In the genomic region with DNA sequence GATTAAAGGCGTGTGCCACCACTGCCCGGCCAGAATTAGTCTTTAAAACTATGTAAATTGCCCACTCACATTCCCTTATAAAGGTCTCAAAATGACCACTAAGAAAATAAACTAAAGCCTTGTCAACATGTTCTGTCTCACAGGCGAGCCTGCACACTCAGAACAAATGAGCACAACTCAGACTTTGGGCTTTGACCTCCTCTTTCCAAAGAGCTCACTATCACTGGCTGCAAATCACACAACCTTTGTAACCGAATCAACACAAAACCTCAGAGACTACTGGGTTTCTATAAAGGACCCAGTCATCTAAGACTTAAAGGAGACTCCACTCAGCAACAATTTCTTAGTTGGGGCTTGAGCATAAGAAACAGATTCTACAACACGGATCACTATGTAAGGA, we compare ENCODE assay signal across 9 mouse cellular contexts. TPM values are rescaled to one million over a fixed set of nuclear protein-coding genes. Genes with fewer than 3 reads are reported as not detected.
DNase-seq lines count a peak whose midpoint lies in the region; ATAC-seq and TF ChIP-seq lines count a peak whose summit lies in the region.
"Had no signal": no experiment of that assay in that cellular context is flagged by ENCODE, and none has a peak within 500 bp of the region (broad histone marks: within the 10 kb centered on the region; RNA-seq: fewer than 3 reads in every experiment).

No protein-coding gene starts in this region.

- TF ChIP-seq CTCF in heart, adult 2 months (IDR thresholded peaks at IDR 0.05): no peak
- no peak for TF ChIP-seq CTCF in MEL (IDR thresholded peaks at IDR 0.05 in 2 of 3, conservative IDR thresholded peaks at IDR 0.05 in 1 of 3; ENCODE audit: control insufficient read depth in 1 of 3, insufficient read depth in 1 of 3, low read depth in 2 of 3, low read length in 3 of 3, poor library complexity in 1 of 3, severe bottlenecking in 1 of 3)
- TF ChIP-seq CTCF in liver, postnatal 0 days (IDR thresholded peaks at IDR 0.05; ENCODE audit: low read depth): no peak

- TF ChIP-seq RAD21 in MEL (IDR thresholded peaks at IDR 0.05; ENCODE audit: low read depth, low read length): no peak

- no peak for ATAC-seq in hindbrain, embryonic 15.5 days (ENCODE audit: low FRiP score, low read depth)
- peak; percentile 44 for ATAC-seq in liver, postnatal 0 days

- no peaks in the 10 kb centered on the region for H3K9me3 ChIP-seq in MEL (replicated peaks; ENCODE audit: insufficient read depth, low read length)
- H3K9me3 ChIP-seq in hindbrain, embryonic 15.5 days: no peaks in the 10 kb centered on the region
- H3K9me3 ChIP-seq in liver, postnatal 0 days (ENCODE audit: low read length): no peaks in the 10 kb centered on the region

- peaks cover 11% of the 10 kb centered on the region for H3K79me2 ChIP-seq in heart, adult 2 months (replicated peaks; ENCODE audit: control insufficient read depth, insufficient read depth, low read length)
- H3K79me2 ChIP-seq in MEL (ENCODE audit: control insufficient read depth, insufficient read depth, low read length, poor library complexity): peaks cover 86% of the 10 kb centered on the region

- H3K4me1 ChIP-seq in heart, adult 2 months (ENCODE audit: control insufficient read depth, insufficient read depth, low read length): peaks cover 33% of the 10 kb centered on the region
- peaks cover 35 to 49% of the 10 kb centered on the region in 2 experiments for H3K4me1 ChIP-seq in MEL (ENCODE audit: control insufficient read depth in 1 of 2, insufficient read depth in 2 of 2, low read length in 2 of 2)
- peaks cover 46% of the 10 kb centered on the region for H3K4me1 ChIP-seq in hindbrain, embryonic 15.5 days (replicated peaks)
- peaks cover 65% of the 10 kb centered on the region for H3K4me1 ChIP-seq in liver, postnatal 0 days (ENCODE audit: insufficient read depth)

- intact Hi-C loops in heart, adult 2 months (cut with DNase I): loop anchor here (5.0 kb wide), 1 partner anchor 118 kb away; a partner anchor contains a TSS

- peak overlapping the region; percentile 82; the same call in 1 of the 2 replicates for H3K9ac ChIP-seq in heart, adult 2 months (ENCODE audit: low read depth, low read length)
- H3K9ac ChIP-seq in MEL (ENCODE audit: control insufficient read depth, low read depth, low read length, poor library complexity, severe bottlenecking): peak overlapping the region; percentile 99
- H3K9ac ChIP-seq in hindbrain, embryonic 15.5 days: peak overlapping the region; percentile 98; the same call in 1 of the 2 replicates
- H3K9ac ChIP-seq in liver, postnatal 0 days (replicated peaks): peak overlapping the region; percentile 93

- no peak for TF ChIP-seq EP300 in heart, adult 2 months (IDR thresholded peaks at IDR 0.05; ENCODE audit: insufficient read depth, low read depth, low read length)
- no peak for TF ChIP-seq EP300 in MEL (IDR thresholded peaks at IDR 0.05; ENCODE audit: low read depth in 1 of 2, low read length in 2 of 2)
- no peak for TF ChIP-seq EP300 in liver, postnatal 0 days (IDR thresholded peaks at IDR 0.05; ENCODE audit: low read depth)

- peak overlapping the region; percentile 85 for H3K4me3 ChIP-seq in heart, adult 2 months
- H3K4me3 ChIP-seq in MEL (ENCODE audit: control insufficient read depth in 1 of 2, insufficient read depth in 1 of 2, low read depth in 2 of 2, low read length in 2 of 2): peak overlapping the region; percentile 84 to 95; a peak in 3 of 4 replicates
- peak overlapping the region; percentile 90 for H3K4me3 ChIP-seq in hindbrain, embryonic 15.5 days
- peak overlapping the region; percentile 81 for H3K4me3 ChIP-seq in liver, postnatal 0 days (ENCODE audit: low read depth, low read length)

- peak overlapping the region; percentile 94; the same call in 1 of the 2 replicates for H3K27ac ChIP-seq in heart, adult 2 months
- H3K27ac ChIP-seq in MEL (ENCODE audit: control insufficient read depth, low read depth, low read length): no peak overlapping the region
- no peak overlapping the region for H3K27ac ChIP-seq in hindbrain, embryonic 15.5 days (replicated peaks)
- peak overlapping the region; percentile 99 for H3K27ac ChIP-seq in liver, postnatal 0 days (ENCODE audit: low read depth)

- WGBS in heart, adult 2 months: 46% methylated on average over 5 of the region's 5 CpGs
- 81% methylated on average over 5 of the region's 5 CpGs for WGBS in hindbrain, embryonic 15.5 days
- WGBS in liver, postnatal 0 days (ENCODE audit: insufficient replicate concordance): 40% methylated on average over 5 of the region's 5 CpGs

- no peak for TF ChIP-seq POLR2A in heart, adult 2 months (IDR thresholded peaks at IDR 0.05; ENCODE audit: insufficient read depth, low read depth, low read length)
- TF ChIP-seq POLR2A in MEL (IDR thresholded peaks at IDR 0.05; ENCODE audit: control insufficient read depth in 1 of 2, insufficient read depth in 1 of 2, low read depth in 1 of 2, low read length in 2 of 2, poor library complexity in 1 of 2): no peak

- no peak for DNase-seq in heart, adult 2 months
- no peak for DNase-seq in heart, adult 9 months (ENCODE audit: low spot score in 2 of 2)
- DNase-seq in MEL (ENCODE audit: low read depth, low spot score): no peak
- DNase-seq in liver, postnatal 0 days: no peak
- DNase-seq in adrenal gland, adult 8-10 months: no peak
- DNase-seq in right cerebral cortex, postnatal 36 days (ENCODE audit: low spot score in 2 of 2): no peak
- no peak for DNase-seq in layer of hippocampus, adult 18-20 months (ENCODE audit: low spot score in 2 of 2)
- DNase-seq: B cell, adult 2 months had no signal

- no peaks in the 10 kb centered on the region for H3K27me3 ChIP-seq in heart, adult 2 months (ENCODE audit: control insufficient read depth, insufficient read depth, low read length)
- no peaks in the 10 kb centered on the region for H3K27me3 ChIP-seq in MEL (ENCODE audit: control insufficient read depth in 1 of 2, insufficient read depth in 2 of 2, low read length in 2 of 2)
- no peaks in the 10 kb centered on the region for H3K27me3 ChIP-seq in hindbrain, embryonic 15.5 days
- H3K27me3 ChIP-seq in liver, postnatal 0 days (ENCODE audit: insufficient read depth, low read length): no peaks in the 10 kb centered on the region

- peaks cover 42% of the 10 kb centered on the region for H3K36me3 ChIP-seq in heart, adult 2 months (ENCODE audit: control insufficient read depth, insufficient read depth, low read length)
- H3K36me3 ChIP-seq in MEL (ENCODE audit: control insufficient read depth in 1 of 2, insufficient read depth in 2 of 2, low read length in 2 of 2): peaks cover 5 to 67% of the 10 kb centered on the region in 2 experiments
- H3K36me3 ChIP-seq in hindbrain, embryonic 15.5 days: no peaks in the 10 kb centered on the region
- 0 out of 2 replicates have a peak, but pooled peaks cover 3% of the 10 kb centered on the region for H3K36me3 ChIP-seq in liver, postnatal 0 days (replicated peaks; ENCODE audit: insufficient read depth, low read length)

- peak overlapping the region; percentile 93 for H3K4me2 ChIP-seq in hindbrain, embryonic 15.5 days
- peak overlapping the region; percentile 93 for H3K4me2 ChIP-seq in liver, postnatal 0 days (ENCODE audit: low read depth, low read length)

TF ChIP-seq in MEL, 35 proteins besides CTCF, POLR2A, EP300 and RAD21 (continues in another document):
- TF ChIP-seq GATA1 (IDR thresholded peaks at IDR 0.05; ENCODE audit: low read depth, low read length) (no peak), CHD2 (IDR thresholded peaks at IDR 0.05; ENCODE audit: low read length) (no peak), KAT2A (conservative IDR thresholded peaks at IDR 0.05; ENCODE audit: low read depth, low read length) (no peak)

RNA-seq across cellular contexts. Expression of a gene that starts 9.3 kb away (rescaled TPM):
- total RNA-seq in heart, adult 2 months (2021): 10 to 100 TPM; 30.7 to 30.8 TPM
- 8.6 and 13.8 TPM in 2 replicates for polyA plus RNA-seq in heart, adult 2 months (2012; rRNA removed)
- 27.9 and 30.1 TPM in 2 replicates for total RNA-seq in MEL (2012; rRNA removed)
- 10 to 100 TPM; 17.8 to 35.1 TPM for polyA plus RNA-seq in MEL (2012; ENCODE audit: insufficient read depth in 1 of 2, insufficient read length in 2 of 2, low read depth in 1 of 2, low replicate concordance in 2 of 2, missing spikeins in 1 of 2)
- polyA plus RNA-seq in hindbrain, embryonic 15.5 days (2015; fragmentation: Nextera tagmentation; extraction: Ambion mirVana): 24.4 and 27.8 TPM in 2 replicates
- polyA plus RNA-seq in liver, postnatal 0 days (2015; fragmentation: Nextera tagmentation; extraction: Ambion mirVana): 6.5 and 8.7 TPM in 2 replicates
- 10 to 100 TPM; 41.3 to 60.8 (median 49.4) TPM for total RNA-seq in adrenal gland, adult 8-10 months (2022)
- 10 to 100 TPM; 53.2 to 54.6 TPM for total RNA-seq in layer of hippocampus, adult 18-20 months (2021)

RNA-seq across cellular contexts. Expression of a gene that starts 9.5 kb away (rescaled TPM):
- total RNA-seq in heart, adult 2 months (2021): 10 to 100 TPM; 59.3 to 61.3 TPM
- 38.9 and 70.7 TPM in 2 replicates for polyA plus RNA-seq in heart, adult 2 months (2012; rRNA removed)
- 42.7 and 52.8 TPM in 2 replicates for total RNA-seq in MEL (2012; rRNA removed)
- polyA plus RNA-seq in MEL (2012; ENCODE audit: insufficient read depth in 1 of 2, insufficient read length in 2 of 2, low read depth in 1 of 2, low replicate concordance in 2 of 2, missing spikeins in 1 of 2): 10 to 100 TPM in 1 of 2 experiments, not detected in 1; 65.5 TPM
- polyA plus RNA-seq in hindbrain, embryonic 15.5 days (2015; fragmentation: Nextera tagmentation; extraction: Ambion mirVana): 51.6 and 54.9 TPM in 2 replicates
- 68.2 and 71.3 TPM in 2 replicates for polyA plus RNA-seq in liver, postnatal 0 days (2015; fragmentation: Nextera tagmentation; extraction: Ambion mirVana)
- total RNA-seq in adrenal gland, adult 8-10 months (2022): 10 to 100 TPM; 58.4 to 65.5 (median 64.0) TPM
- 10 to 100 TPM; 58.6 to 61.5 TPM for total RNA-seq in layer of hippocampus, adult 18-20 months (2021)

RNA-seq across cellular contexts. Expression of a gene that starts 24.6 kb away (rescaled TPM):
- total RNA-seq in heart, adult 2 months (2021): under 1 TPM; 0.42 to 0.43 TPM
- polyA plus RNA-seq in heart, adult 2 months (2012; rRNA removed): 2.4 and 2.6 TPM in 2 replicates
- 6.5 and 6.7 TPM in 2 replicates for total RNA-seq in MEL (2012; rRNA removed)
- 10 to 100 TPM in 1 of 2 experiments, not detected in 1; 16.1 TPM for polyA plus RNA-seq in MEL (2012; ENCODE audit: insufficient read depth in 1 of 2, insufficient read length in 2 of 2, low read depth in 1 of 2, low replicate concordance in 2 of 2, missing spikeins in 1 of 2)
- 0.29 and 0.33 TPM in 2 replicates for polyA plus RNA-seq in hindbrain, embryonic 15.5 days (2015; fragmentation: Nextera tagmentation; extraction: Ambion mirVana)
- polyA plus RNA-seq in liver, postnatal 0 days (2015; fragmentation: Nextera tagmentation; extraction: Ambion mirVana): 5.2 and 6.0 TPM in 2 replicates
- 1 to 10 TPM in 2 of 4 experiments, under 1 TPM in 2; 0.81 to 2.3 (median 1.1) TPM for total RNA-seq in adrenal gland, adult 8-10 months (2022)
- under 1 TPM; 0.27 to 0.48 TPM for total RNA-seq in layer of hippocampus, adult 18-20 months (2021)

RNA-seq across cellular contexts. Expression of a gene that starts 57.9 kb away (rescaled TPM):
- not detected for total RNA-seq in heart, adult 2 months (2021)
- 0.12 and 0.18 TPM in 2 replicates for polyA plus RNA-seq in heart, adult 2 months (2012; rRNA removed)
- not detected in 2 replicates for total RNA-seq in MEL (2012; rRNA removed)
- polyA plus RNA-seq in MEL (2012; ENCODE audit: insufficient read depth in 1 of 2, insufficient read length in 2 of 2, low read depth in 1 of 2, low replicate concordance in 2 of 2, missing spikeins in 1 of 2): not detected
- 0.87 and 0.96 TPM in 2 replicates for polyA plus RNA-seq in hindbrain, embryonic 15.5 days (2015; fragmentation: Nextera tagmentation; extraction: Ambion mirVana)
- polyA plus RNA-seq in liver, postnatal 0 days (2015; fragmentation: Nextera tagmentation; extraction: Ambion mirVana): not detected in 2 replicates
- not detected for total RNA-seq in adrenal gland, adult 8-10 months (2022)
- total RNA-seq in layer of hippocampus, adult 18-20 months (2021): under 1 TPM; 0.18 to 0.25 TPM

Comparison
In these comparisons a context has a peak if more than half of its experiments do, and no peak if none do; other contexts are left out.
1. H3K27ac ChIP-seq: peak in heart, adult 2 months (single experiment) and liver, postnatal 0 days (single experiment); none in MEL (single experiment) and hindbrain, embryonic 15.5 days (single experiment).
2. Peak in every context shown above with its lines, with median percentiles within 50 percentile points of each other: H3K4me3 ChIP-seq and H3K9ac ChIP-seq.